Mouse (Mus musculus): Measurements from ENCODE around the gene Slc9c1. TPM values are rescaled to one million over a fixed set of nuclear protein-coding genes. Genes with fewer than 3 reads are reported as not detected.

The Slc9c1 gene
- polyA plus RNA-seq, 1 experiment, result not detected

- H3K27ac ChIP-seq (ENCODE audit: insufficient read depth, low read depth, low read length), result no peak overlapping the region
- no peaks in the 10 kb centered on the region for H3K4me1 ChIP-seq (ENCODE audit: control insufficient read depth, insufficient read depth, low read length)
- WGBS, result 90% methylated on average over 1 of the region's 1 CpGs
- H3K4me3 ChIP-seq (ENCODE audit: insufficient read depth, low read depth, low read length), result no peak overlapping the region
- no peak for TF ChIP-seq POLR2A (IDR thresholded peaks at IDR 0.05; ENCODE audit: insufficient read depth, low read depth, low read length)
- no peak for TF ChIP-seq CTCF (IDR thresholded peaks at IDR 0.05; ENCODE audit: insufficient read depth, low read depth, low read length)
Measured at GRCm38 (mm10) chr16:45615944-45616343, 80.8 kb downstream of the Slc9c1 start.

- WGBS, result 87% methylated on average over 8 of the region's 8 CpGs
- TF ChIP-seq POLR2A (IDR thresholded peaks at IDR 0.05; ENCODE audit: insufficient read depth, low read depth, low read length) (no peak), CTCF (IDR thresholded peaks at IDR 0.05; ENCODE audit: insufficient read depth, low read depth, low read length) (no peak)
- H3K4me3 ChIP-seq (ENCODE audit: insufficient read depth, low read depth, low read length), result no peak overlapping the region
- no peaks in the 10 kb centered on the region for H3K4me1 ChIP-seq (ENCODE audit: control insufficient read depth, insufficient read depth, low read length)
- H3K27ac ChIP-seq (ENCODE audit: insufficient read depth, low read depth, low read length), result no peak overlapping the region
Measured at GRCm38 (mm10) chr16:45619751-45620375, 84.8 kb downstream of the Slc9c1 start.

GRCm38 (mm10) chr16:45623230-45623629 is 88.1 kb downstream of the Slc9c1 start:
- Histone ChIP-seq H3K27ac (ENCODE audit: insufficient read depth, low read depth, low read length) (no peak overlapping the region), H3K4me1 (ENCODE audit: control insufficient read depth, insufficient read depth, low read length) (no peaks in the 10 kb centered on the region), H3K4me3 (ENCODE audit: insufficient read depth, low read depth, low read length) (no peak overlapping the region)
- WGBS, result 94% methylated on average over 4 of the region's 4 CpGs
- TF ChIP-seq POLR2A (IDR thresholded peaks at IDR 0.05; ENCODE audit: insufficient read depth, low read depth, low read length), result no peak
- TF ChIP-seq CTCF (IDR thresholded peaks at IDR 0.05; ENCODE audit: insufficient read depth, low read depth, low read length), result no peak

GRCm38 (mm10) chr16:45624791-45625190 is 89.7 kb downstream of the Slc9c1 start:
- WGBS, result 78% methylated on average over 2 of the region's 2 CpGs
- H3K4me3 ChIP-seq (ENCODE audit: insufficient read depth, low read depth, low read length), result no peak overlapping the region
- TF ChIP-seq CTCF (IDR thresholded peaks at IDR 0.05; ENCODE audit: insufficient read depth, low read depth, low read length) (no peak), POLR2A (IDR thresholded peaks at IDR 0.05; ENCODE audit: insufficient read depth, low read depth, low read length) (no peak)

GRCm38 (mm10) chr16:45625342-45625741 is 90.2 kb downstream of the Slc9c1 start:
- H3K4me3 ChIP-seq (ENCODE audit: insufficient read depth, low read depth, low read length), result no peak overlapping the region
- no peak overlapping the region for H3K27ac ChIP-seq (ENCODE audit: insufficient read depth, low read depth, low read length)
- peaks cover 3% of the 10 kb centered on the region; the same call in 1 of the 2 replicates for H3K4me1 ChIP-seq (ENCODE audit: control insufficient read depth, insufficient read depth, low read length)
- 88% methylated on average over 2 of the region's 2 CpGs for WGBS
- TF ChIP-seq POLR2A (IDR thresholded peaks at IDR 0.05; ENCODE audit: insufficient read depth, low read depth, low read length) (no peak), CTCF (IDR thresholded peaks at IDR 0.05; ENCODE audit: insufficient read depth, low read depth, low read length) (no peak)

More at GRCm38 (mm10) chr16:45624791-45625190, 89.7 kb downstream of the Slc9c1 start:
- Histone ChIP-seq H3K27ac (ENCODE audit: insufficient read depth, low read depth, low read length) (no peak overlapping the region), H3K4me1 (ENCODE audit: control insufficient read depth, insufficient read depth, low read length) (peaks cover 3% of the 10 kb centered on the region; the same call in 1 of the 2 replicates)

- WGBS, result 69% methylated on average over 8 of the region's 8 CpGs
- Histone ChIP-seq H3K4me1 (ENCODE audit: control insufficient read depth, insufficient read depth, low read length) (peaks cover 3% of the 10 kb centered on the region; the same call in 1 of the 2 replicates), H3K4me3 (ENCODE audit: insufficient read depth, low read depth, low read length) (no peak overlapping the region), H3K27ac (ENCODE audit: insufficient read depth, low read depth, low read length) (no peak overlapping the region)
- no peak for TF ChIP-seq POLR2A (IDR thresholded peaks at IDR 0.05; ENCODE audit: insufficient read depth, low read depth, low read length)
- no peak for TF ChIP-seq CTCF (IDR thresholded peaks at IDR 0.05; ENCODE audit: insufficient read depth, low read depth, low read length)
Measured at GRCm38 (mm10) chr16:45629497-45630105, 94.5 kb downstream of the Slc9c1 start.

- no peak for TF ChIP-seq POLR2A (IDR thresholded peaks at IDR 0.05; ENCODE audit: insufficient read depth, low read depth, low read length)
- no peak for TF ChIP-seq CTCF (IDR thresholded peaks at IDR 0.05; ENCODE audit: insufficient read depth, low read depth, low read length)
- H3K27ac ChIP-seq (ENCODE audit: insufficient read depth, low read depth, low read length), result no peak overlapping the region
- 59% methylated on average over 5 of the region's 5 CpGs for WGBS
- H3K4me1 ChIP-seq (ENCODE audit: control insufficient read depth, insufficient read depth, low read length), result peaks cover 3% of the 10 kb centered on the region; the same call in 1 of the 2 replicates
- no peak overlapping the region for H3K4me3 ChIP-seq (ENCODE audit: insufficient read depth, low read depth, low read length)
Measured at GRCm38 (mm10) chr16:45630347-45630960, 95.3 kb downstream of the Slc9c1 start.

GRCm38 (mm10) chr16:45632420-45632819 is 97.3 kb downstream of the Slc9c1 start:
- no peak overlapping the region for H3K4me3 ChIP-seq (ENCODE audit: insufficient read depth, low read depth, low read length)
- WGBS, result 81% methylated on average over 4 of the region's 4 CpGs
- TF ChIP-seq POLR2A (IDR thresholded peaks at IDR 0.05; ENCODE audit: insufficient read depth, low read depth, low read length) (no peak), CTCF (IDR thresholded peaks at IDR 0.05; ENCODE audit: insufficient read depth, low read depth, low read length) (no peak)
- no peak overlapping the region for H3K27ac ChIP-seq (ENCODE audit: insufficient read depth, low read depth, low read length)
- peaks cover 3% of the 10 kb centered on the region; the same call in 1 of the 2 replicates for H3K4me1 ChIP-seq (ENCODE audit: control insufficient read depth, insufficient read depth, low read length)

- Histone ChIP-seq H3K4me3 (ENCODE audit: insufficient read depth, low read depth, low read length) (no peak overlapping the region), H3K27ac (ENCODE audit: insufficient read depth, low read depth, low read length) (no peak overlapping the region), H3K4me1 (ENCODE audit: control insufficient read depth, insufficient read depth, low read length) (no peaks in the 10 kb centered on the region)
- TF ChIP-seq CTCF (IDR thresholded peaks at IDR 0.05; ENCODE audit: insufficient read depth, low read depth, low read length) (no peak), POLR2A (IDR thresholded peaks at IDR 0.05; ENCODE audit: insufficient read depth, low read depth, low read length) (no peak)
- 72% methylated on average over 2 of the region's 2 CpGs for WGBS
Measured at GRCm38 (mm10) chr16:45635826-45636225, 100.7 kb downstream of the Slc9c1 start.

All from olfactory bulb, adult 2 months (tissue).